Mouse (Mus musculus) liver, embryonic 15.5 days (tissue): ENCODE results near the gene Smarca2. TPM values are rescaled to one million over a fixed set of nuclear protein-coding genes. Genes with fewer than 3 reads are reported as not detected.

Experiments used
- ATAC-seq: fragments of 200-750 bp; cut with Nextera tagmentation; 2 replicates; pipeline ENCODE4 v1.8.0; 2017; ENCODE audit warnings: moderate number of reproducible peaks, mild to moderate bottlenecking, moderate library complexity; ENCODE audit not compliant: insufficient read depth
- H3K27ac ChIP-seq: fragments of 300-500 bp; sonication (generic); replicated peaks from 2 replicates; pipeline ENCODE4 v1.5.1; 2015; ENCODE audit warnings: mild to moderate bottlenecking, inconsistent platforms
- H3K27me3 ChIP-seq: fragments of 300-500 bp; sonication (generic); 2 replicates; pipeline ENCODE4 v1.6.1; 2015; ENCODE audit warnings: mild to moderate bottlenecking, inconsistent platforms
- H3K36me3 ChIP-seq: fragments of 300-500 bp; sonication (generic); replicated peaks from 2 replicates; pipeline ENCODE4 v1.6.1; 2015; ENCODE audit warnings: moderate library complexity, mild to moderate bottlenecking, inconsistent platforms
- H3K4me1 ChIP-seq: fragments of 300-500 bp; sonication (generic); replicated peaks from 2 replicates; pipeline ENCODE4 v1.6.1; 2015; ENCODE audit warnings: inconsistent platforms
- H3K4me2 ChIP-seq: fragments of 300-500 bp; sonication (generic); 2 replicates; pipeline ENCODE4 v1.6.1; 2015; ENCODE audit warnings: moderate library complexity, mild to moderate bottlenecking, inconsistent platforms
- H3K4me3 ChIP-seq: fragments of 300-500 bp; sonication (generic); replicated peaks from 2 replicates; pipeline ENCODE4 v1.5.1; 2015; ENCODE audit warnings: mild to moderate bottlenecking, inconsistent platforms
- H3K9ac ChIP-seq: fragments of 300-500 bp; sonication (generic); 2 replicates; pipeline ENCODE4 v1.6.1; 2015; ENCODE audit warnings: moderate library complexity, mild to moderate bottlenecking, inconsistent platforms
- H3K9me3 ChIP-seq: fragments of 300-500 bp; sonication (generic); replicated peaks from 2 replicates; pipeline ENCODE4 v1.6.1; 2016; ENCODE audit warnings: inconsistent platforms
- WGBS: fragments of 180-500 bp; shearing (Covaris S2); methylation state at CpG from one replicate; pipeline ENCODE4 v1.1.7; 2015; ENCODE audit warnings: mixed read lengths; ENCODE audit not compliant: insufficient replicate concordance; 5-methylcytosine and 5-hydroxymethylcytosine counted together
- polyA plus RNA-seq: library from polyadenylated mRNA; unstranded; fragments of >200 nt; fragmentation: Nextera tagmentation; extraction: Ambion mirVana; gene quantifications from 2 replicates; pipeline ENCODE4 v1.2.1, GENCODE M21; 2015

The Smarca2 gene
- polyA plus RNA-seq: 3.7 and 5.1 TPM in 2 replicates

DNA sequence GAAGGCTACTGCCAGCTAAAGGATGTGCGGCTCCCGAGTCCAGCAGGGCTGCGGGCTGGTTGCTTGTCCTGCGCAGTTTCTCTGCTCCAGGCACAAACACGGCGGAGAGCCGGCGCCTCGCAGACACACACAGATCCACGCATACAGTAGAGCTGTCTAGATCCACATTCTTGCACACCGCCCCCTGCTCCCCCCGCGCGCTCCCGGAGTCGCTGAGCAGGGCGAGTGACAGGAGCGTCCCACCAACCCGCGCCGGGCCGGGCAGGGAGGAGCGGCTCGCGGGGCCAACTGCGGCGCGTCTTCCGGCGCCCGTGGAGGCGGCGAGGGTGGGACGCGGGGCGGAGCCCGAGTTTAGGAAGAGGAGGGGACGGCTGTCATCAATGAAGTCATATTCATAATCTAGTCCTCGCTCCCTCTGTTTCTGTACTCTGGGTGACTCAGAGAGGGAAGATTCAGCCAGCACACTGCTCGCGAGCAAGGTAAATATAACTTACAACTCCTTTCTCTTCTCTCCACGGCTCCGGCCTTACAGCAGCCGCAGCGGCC is at the start of gene Smarca2:
TSS of gene Smarca2 (plus strand) at position 296 of the 546 bp plus-strand sequence.
- Histone ChIP-seq H3K36me3 (no peaks in the 10 kb centered on the region), H3K9ac (peak within 1 kb of the TSS; percentile 55), H3K27ac (peak within 1 kb of the TSS; percentile 64), H3K27me3 (peaks cover 76% of the 10 kb centered on the region), H3K4me3 (peak within 1 kb of the TSS; percentile 65), H3K4me2 (peak within 1 kb of the TSS; percentile 94), H3K9me3 (no peaks in the 10 kb centered on the region), H3K4me1 (peaks cover 29% of the 10 kb centered on the region)
- under 1% methylated on average over 45 of the region's 45 CpGs for WGBS
- peak; percentile 91 for ATAC-seq

DNA sequence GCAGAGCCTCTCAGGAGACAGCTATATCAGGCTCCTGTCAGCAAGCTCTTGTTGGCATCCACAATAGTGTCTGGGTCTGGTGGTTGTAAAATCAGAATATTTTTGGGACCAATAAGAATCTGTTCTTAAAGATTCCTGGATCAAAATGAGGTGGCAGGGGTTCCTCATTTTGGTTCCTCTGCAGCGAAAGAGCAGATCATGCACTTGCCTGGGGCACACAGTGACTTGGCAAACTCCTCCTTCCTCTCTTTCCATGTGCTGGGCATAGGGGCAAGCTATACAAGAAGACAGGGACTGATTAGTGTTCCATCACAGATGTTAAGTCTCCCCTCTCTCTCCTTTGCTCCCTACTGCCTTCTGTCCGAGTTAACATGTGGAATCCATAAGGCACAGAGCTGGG is 40.0 kb upstream of the Smarca2 start:
- WGBS: 32% methylated on average over 2 of the region's 2 CpGs
- no peaks in the 10 kb centered on the region for H3K4me1 ChIP-seq
- no peak overlapping the region for H3K4me3 ChIP-seq
- no peak overlapping the region for H3K9ac ChIP-seq
- no peak overlapping the region for H3K27ac ChIP-seq
- H3K36me3 ChIP-seq: no peaks in the 10 kb centered on the region
- no peak overlapping the region for H3K4me2 ChIP-seq
- H3K27me3 ChIP-seq: no peaks in the 10 kb centered on the region
- no peaks in the 10 kb centered on the region for H3K9me3 ChIP-seq
- ATAC-seq: no peak

DNA sequence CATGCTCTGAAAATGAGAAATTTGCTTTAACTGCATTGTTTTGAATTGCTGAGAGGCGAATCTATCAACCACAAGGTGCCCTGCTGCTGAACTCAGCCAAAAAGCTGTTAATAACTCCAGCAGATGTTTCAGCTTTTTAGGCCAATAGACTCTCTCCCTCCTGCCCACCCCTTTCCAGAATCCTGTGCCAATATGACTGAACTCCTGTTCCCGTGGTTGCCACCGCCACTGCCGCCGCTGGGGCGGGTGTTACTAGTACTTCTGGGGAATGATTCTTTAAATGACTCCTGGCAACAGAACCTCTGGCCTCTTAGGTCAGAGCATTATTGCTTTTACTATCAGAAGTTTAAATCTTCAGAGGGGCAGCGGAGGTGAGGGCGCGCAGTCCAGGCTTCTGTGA is 38.7 kb upstream of the Smarca2 start:
- Histone ChIP-seq H3K27ac (no peak overlapping the region), H3K4me3 (no peak overlapping the region), H3K9ac (no peak overlapping the region), H3K27me3 (no peaks in the 10 kb centered on the region), H3K4me2 (no peak overlapping the region), H3K9me3 (no peaks in the 10 kb centered on the region), H3K36me3 (no peaks in the 10 kb centered on the region), H3K4me1 (no peaks in the 10 kb centered on the region)
- WGBS: 79% methylated on average over 9 of the region's 9 CpGs
- ATAC-seq: no peak

DNA sequence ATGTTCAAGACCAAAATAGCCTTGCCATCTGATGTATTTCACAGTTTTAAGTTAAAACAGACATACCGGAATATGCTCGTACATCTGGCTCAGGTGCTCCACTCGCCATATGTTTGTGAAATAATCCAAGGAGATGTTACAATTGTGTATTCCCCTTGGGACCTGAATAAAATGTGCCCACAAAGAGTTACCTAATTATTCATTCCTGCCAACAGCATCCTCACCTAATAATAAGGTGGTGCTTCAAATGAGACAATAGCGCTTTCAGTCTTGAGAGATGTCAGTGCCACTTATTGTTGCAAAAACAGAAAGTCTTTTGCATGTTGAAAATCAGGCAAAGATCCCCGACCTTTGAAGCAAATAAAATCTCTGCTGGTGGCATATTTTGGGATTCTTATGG is 36.6 kb upstream of the Smarca2 start:
- Histone ChIP-seq H3K4me3 (no peak overlapping the region), H3K27ac (no peak overlapping the region), H3K9ac (no peak overlapping the region), H3K4me1 (no peaks in the 10 kb centered on the region), H3K4me2 (no peak overlapping the region), H3K9me3 (no peaks in the 10 kb centered on the region), H3K36me3 (no peaks in the 10 kb centered on the region), H3K27me3 (no peaks in the 10 kb centered on the region)
- no peak for ATAC-seq
- 63% methylated on average over 5 of the region's 5 CpGs for WGBS

DNA sequence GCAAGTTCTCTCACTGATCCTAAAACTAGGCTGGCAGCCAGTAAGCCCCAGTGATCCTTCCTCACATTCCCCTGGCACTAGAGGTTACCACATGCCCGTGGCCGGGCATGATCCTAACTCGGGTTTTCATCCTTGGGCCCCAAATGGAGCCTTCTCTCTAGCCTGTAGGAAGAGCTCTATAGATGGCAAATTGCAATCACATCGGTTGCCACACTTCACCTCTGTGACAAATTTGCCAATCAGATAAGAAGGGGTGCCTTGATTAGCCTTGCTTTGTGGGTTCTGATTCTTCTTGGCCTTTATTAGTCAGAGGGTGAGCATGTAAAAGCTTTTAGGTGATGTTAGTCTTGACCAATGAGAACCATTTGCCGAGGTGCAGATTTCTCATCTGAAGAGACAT is 35.9 kb upstream of the Smarca2 start:
- Histone ChIP-seq H3K4me3 (no peak overlapping the region), H3K9ac (no peak overlapping the region), H3K4me1 (no peaks in the 10 kb centered on the region), H3K36me3 (no peaks in the 10 kb centered on the region), H3K27me3 (no peaks in the 10 kb centered on the region), H3K4me2 (no peak overlapping the region), H3K9me3 (no peaks in the 10 kb centered on the region), H3K27ac (no peak overlapping the region)
- 73% methylated on average over 5 of the region's 5 CpGs for WGBS
- ATAC-seq: no peak

DNA sequence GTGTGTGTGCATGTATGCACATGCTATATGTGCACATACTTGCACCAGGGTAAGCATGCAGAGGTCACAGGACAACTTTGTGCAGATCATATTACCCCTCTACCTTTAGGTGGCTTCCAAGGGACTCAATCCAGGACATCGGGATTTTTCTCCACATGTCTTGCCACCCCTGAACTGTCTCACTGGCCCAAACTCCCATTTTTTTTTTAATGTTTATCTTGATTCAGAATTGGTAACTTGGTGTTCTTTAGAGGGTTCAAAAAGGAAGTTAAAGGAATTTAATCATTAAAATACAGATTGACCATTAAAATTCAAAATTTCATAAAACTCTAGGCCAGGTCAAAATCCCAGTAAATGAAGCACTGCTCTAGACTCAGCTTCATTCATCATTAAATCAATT is 35.4 kb upstream of the Smarca2 start:
- H3K4me1 ChIP-seq: no peaks in the 10 kb centered on the region
- H3K4me2 ChIP-seq: no peak overlapping the region
- ATAC-seq: no peak
- H3K27ac ChIP-seq: no peak overlapping the region
- H3K9me3 ChIP-seq: no peaks in the 10 kb centered on the region
- no peaks in the 10 kb centered on the region for H3K36me3 ChIP-seq
- H3K4me3 ChIP-seq: no peak overlapping the region
- 64% methylated on average over 1 of the region's 1 CpGs for WGBS
- no peaks in the 10 kb centered on the region for H3K27me3 ChIP-seq
- no peak overlapping the region for H3K9ac ChIP-seq

DNA sequence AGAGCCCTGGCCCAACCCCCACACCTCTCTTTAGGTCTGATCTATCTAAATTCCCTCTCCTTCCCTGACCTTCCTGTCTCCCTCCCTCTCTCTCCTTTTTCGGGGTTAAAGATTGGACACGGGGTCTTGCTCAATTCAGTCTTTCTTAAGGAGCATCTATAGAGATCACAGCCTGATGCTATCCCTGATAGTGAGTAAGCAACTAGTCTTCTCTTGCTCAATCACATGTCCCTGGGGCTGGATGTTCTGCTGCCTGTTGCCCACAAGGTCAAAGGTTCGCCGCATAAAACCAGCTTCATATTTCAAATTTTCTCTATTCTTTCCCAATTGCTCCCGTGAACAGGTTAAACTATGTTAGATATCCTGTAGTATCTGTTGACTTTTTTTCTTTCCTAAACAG is 25.2 kb upstream of the Smarca2 start:
- 59% methylated on average over 5 of the region's 5 CpGs for WGBS

DNA sequence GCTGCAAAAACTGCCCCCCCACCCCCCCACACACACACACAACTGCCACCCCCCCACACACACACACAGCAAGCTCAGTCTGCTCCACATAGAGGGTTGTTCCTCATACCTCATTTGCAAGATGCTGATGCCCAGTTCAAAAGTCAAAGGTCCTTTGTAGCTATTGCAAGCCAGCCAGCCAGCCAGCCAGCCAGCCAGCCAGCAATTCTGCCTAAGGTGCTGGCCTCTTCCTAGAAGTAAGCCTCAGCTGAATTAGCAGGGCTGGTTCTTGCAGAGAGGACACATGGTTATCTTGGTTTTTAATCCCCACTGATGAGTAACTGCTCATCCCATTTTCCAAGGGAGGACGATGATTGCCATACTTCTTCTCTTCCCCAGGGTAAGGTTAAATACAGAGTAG is 24.8 kb upstream of the Smarca2 start:
- no peak for ATAC-seq
- Histone ChIP-seq H3K27ac (no peak overlapping the region), H3K4me2 (no peak overlapping the region), H3K27me3 (no peaks in the 10 kb centered on the region), H3K36me3 (no peaks in the 10 kb centered on the region), H3K9me3 (no peaks in the 10 kb centered on the region), H3K9ac (no peak overlapping the region), H3K4me3 (no peak overlapping the region), H3K4me1 (no peaks in the 10 kb centered on the region)
- WGBS: 52% methylated on average over 1 of the region's 1 CpGs

More for the DNA sequence above, 25.2 kb upstream of the Smarca2 start:
- no peak overlapping the region for H3K9ac ChIP-seq
- no peak overlapping the region for H3K4me2 ChIP-seq
- H3K27ac ChIP-seq: no peak overlapping the region
- no peaks in the 10 kb centered on the region for H3K27me3 ChIP-seq
- no peaks in the 10 kb centered on the region for H3K9me3 ChIP-seq
- no peaks in the 10 kb centered on the region for H3K36me3 ChIP-seq
- no peaks in the 10 kb centered on the region for H3K4me1 ChIP-seq
- H3K4me3 ChIP-seq: no peak overlapping the region
- no peak for ATAC-seq

DNA sequence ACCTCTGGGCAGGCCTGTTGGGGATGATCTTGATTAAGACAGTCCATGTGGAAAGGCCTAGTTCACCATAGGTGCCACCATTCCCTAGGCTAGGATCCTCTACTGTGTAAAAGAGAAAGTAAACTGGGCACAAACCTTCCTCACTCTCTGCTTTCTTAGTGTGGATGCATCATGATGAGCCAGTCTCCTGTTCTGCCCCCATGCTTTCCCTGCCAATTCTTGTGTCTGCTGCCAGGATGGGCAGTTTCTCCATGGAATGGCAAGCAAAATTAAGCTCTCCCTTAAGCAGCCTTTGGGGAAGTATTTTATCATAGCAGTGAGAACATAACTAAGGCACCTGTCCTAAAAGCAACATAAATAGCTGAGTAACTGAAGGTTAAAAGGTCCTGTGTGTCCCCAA is 10.2 kb upstream of the Smarca2 start:
- Histone ChIP-seq H3K4me2 (no peak overlapping the region), H3K9ac (no peak overlapping the region), H3K27me3 (no peaks in the 10 kb centered on the region), H3K4me1 (no peaks in the 10 kb centered on the region), H3K36me3 (no peaks in the 10 kb centered on the region), H3K27ac (no peak overlapping the region), H3K4me3 (no peak overlapping the region), H3K9me3 (no peaks in the 10 kb centered on the region)
- ATAC-seq: no peak

DNA sequence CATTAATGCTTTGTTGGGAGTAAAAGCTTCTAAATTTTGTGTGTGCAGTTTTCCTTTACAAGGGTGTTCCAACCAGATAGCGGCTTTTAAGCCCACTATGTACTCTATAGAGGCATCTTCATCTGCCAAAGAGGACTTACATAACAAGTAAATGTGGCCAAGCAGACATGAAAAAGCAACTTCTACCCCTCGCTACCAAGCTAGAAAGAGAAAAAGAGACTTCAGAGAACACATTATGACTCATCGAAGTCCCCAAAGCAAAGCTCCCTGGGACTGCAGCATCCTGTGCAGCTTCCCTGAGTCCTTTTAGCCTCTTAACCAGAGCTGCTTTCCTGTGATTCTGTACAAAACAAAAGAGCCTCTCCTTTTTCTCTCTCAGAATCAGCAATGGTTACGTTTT is 3.4 kb upstream of the Smarca2 start:
- Histone ChIP-seq H3K9ac (no peak overlapping the region), H3K4me3 (no peak overlapping the region), H3K27me3 (peaks cover 52% of the 10 kb centered on the region), H3K4me2 (no peak overlapping the region), H3K36me3 (no peaks in the 10 kb centered on the region), H3K4me1 (peaks cover 14% of the 10 kb centered on the region), H3K9me3 (no peaks in the 10 kb centered on the region), H3K27ac (no peak overlapping the region)
- 39% methylated on average over 4 of the region's 4 CpGs for WGBS
- ATAC-seq: no peak

DNA sequence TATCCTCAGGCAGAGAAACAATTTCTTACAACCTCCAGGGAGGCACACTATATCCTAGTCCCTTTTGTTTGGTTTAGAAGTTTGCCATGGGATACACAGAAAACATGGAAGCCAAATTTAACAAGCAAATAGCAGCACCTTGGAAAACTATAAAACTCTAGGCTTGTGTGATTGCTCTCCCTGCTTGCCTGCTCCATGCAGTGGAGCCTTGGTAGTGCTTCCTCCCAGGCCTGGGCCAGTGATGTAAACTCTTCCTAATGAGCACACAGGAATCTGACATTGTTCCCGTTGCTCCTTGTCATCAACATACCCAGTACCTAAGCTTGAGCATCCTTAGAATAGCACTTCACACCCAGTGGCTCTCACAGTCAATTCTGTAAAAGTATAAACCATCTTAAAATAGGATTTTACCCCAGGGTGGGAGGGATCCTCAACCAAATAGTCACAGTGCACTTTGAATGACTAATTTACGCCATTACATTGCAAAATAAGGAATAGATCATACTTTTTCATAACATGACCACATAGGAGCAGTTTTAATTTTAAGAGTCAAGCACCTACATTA is 1.5 kb upstream of the Smarca2 start:
- H3K4me1 ChIP-seq: peaks cover 28% of the 10 kb centered on the region
- no peaks in the 10 kb centered on the region for H3K36me3 ChIP-seq
- H3K9me3 ChIP-seq: no peaks in the 10 kb centered on the region
- no peak overlapping the region for H3K4me3 ChIP-seq
- 52% methylated on average over 2 of the region's 2 CpGs for WGBS
- no peak overlapping the region for H3K9ac ChIP-seq
- H3K27me3 ChIP-seq: peaks cover 71% of the 10 kb centered on the region
- H3K4me2 ChIP-seq: peak overlapping the region; percentile 94; the same call in 1 of the 2 replicates
- no peak for ATAC-seq
- no peak overlapping the region for H3K27ac ChIP-seq
